18 mouse cellular contexts compared by ENCODE assay signal in the genomic region with DNA sequence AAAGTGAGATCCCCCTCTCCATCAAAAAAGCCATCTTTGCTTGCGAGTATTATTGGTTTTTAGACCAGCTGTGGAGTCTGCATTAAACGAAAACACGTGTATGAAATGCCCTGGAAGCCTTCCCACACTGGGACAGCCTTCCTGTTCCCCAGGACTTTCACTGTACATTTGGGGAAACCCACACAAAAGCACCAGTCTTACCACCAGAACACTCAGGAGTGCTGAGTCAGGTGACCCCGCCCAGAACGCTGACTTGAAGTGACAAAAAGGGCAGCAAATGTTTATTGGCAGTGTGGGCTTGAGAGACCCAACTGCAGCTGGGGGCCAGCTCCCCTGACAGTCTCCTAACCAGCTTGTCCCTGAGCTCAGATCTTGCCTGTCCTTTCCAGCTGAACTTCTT. TPM values are rescaled to one million over a fixed set of nuclear protein-coding genes. Genes with fewer than 3 reads are reported as not detected.
A peak's percentile ranks its signal among the peaks of the same experiment; 100 is the strongest.
DNase-seq lines count a peak whose midpoint lies in the region; ATAC-seq and TF ChIP-seq lines count a peak whose summit lies in the region.
"Had no signal": no experiment of that assay in that cellular context is flagged by ENCODE, and none has a peak within 500 bp of the region (broad histone marks: within the 10 kb centered on the region; RNA-seq: fewer than 3 reads in every experiment).

No protein-coding gene starts in this region.

- no peak overlapping the region for H3K4me3 ChIP-seq in lung, embryonic 14.5 days (ENCODE audit: low read depth, low read length)
- H3K4me3 ChIP-seq in liver, embryonic 14.5 days (ENCODE audit: insufficient read depth in 1 of 2, low read depth in 2 of 2, low read length in 2 of 2) = no peak overlapping the region
- H3K4me3 ChIP-seq in intestine, embryonic 15.5 days (replicated peaks) = no peak overlapping the region
- H3K4me3 ChIP-seq: heart, embryonic 15.5 days; layer of hippocampus, adult 2 months; lung, embryonic 15.5 days; myocyte had no signal

- no peaks in the 10 kb centered on the region for H3K36me3 ChIP-seq in lung, embryonic 14.5 days (ENCODE audit: insufficient read depth)
- H3K36me3 ChIP-seq in liver, embryonic 14.5 days (replicated peaks; ENCODE audit: control insufficient read depth, insufficient read depth, low read depth) = no peaks in the 10 kb centered on the region
- no peaks in the 10 kb centered on the region for H3K36me3 ChIP-seq in intestine, embryonic 15.5 days
- H3K36me3 ChIP-seq: heart, embryonic 15.5 days; lung, embryonic 15.5 days had no signal

- no peak for TF ChIP-seq EP300 in liver, embryonic 14.5 days (IDR thresholded peaks at IDR 0.05; ENCODE audit: low read depth)

- H3K27ac ChIP-seq in lung, embryonic 14.5 days (ENCODE audit: low read depth) = no peak overlapping the region
- no peak overlapping the region for H3K27ac ChIP-seq in liver, embryonic 14.5 days
- H3K27ac ChIP-seq in intestine, embryonic 15.5 days = no peak overlapping the region
- H3K27ac ChIP-seq: heart, embryonic 15.5 days; hindbrain, embryonic 14.5 days; layer of hippocampus, adult 2 months; lung, embryonic 15.5 days had no signal

- H3K27me3 ChIP-seq in lung, embryonic 14.5 days (ENCODE audit: insufficient read depth, low read length) = no peaks in the 10 kb centered on the region
- no peaks in the 10 kb centered on the region for H3K27me3 ChIP-seq in liver, embryonic 14.5 days (ENCODE audit: control insufficient read depth, insufficient read depth, low read length)
- no peaks in the 10 kb centered on the region for H3K27me3 ChIP-seq in intestine, embryonic 15.5 days (replicated peaks)
- H3K27me3 ChIP-seq: heart, embryonic 15.5 days; lung, embryonic 15.5 days had no signal

- H3K4me1 ChIP-seq in lung, embryonic 14.5 days (ENCODE audit: insufficient read depth) = no peaks in the 10 kb centered on the region
- peaks cover 0 to 8% of the 10 kb centered on the region in 2 experiments; a peak in 2 of 4 replicates for H3K4me1 ChIP-seq in liver, embryonic 14.5 days (replicated peaks; ENCODE audit: control insufficient read depth in 2 of 2, insufficient read depth in 2 of 2, low read length in 1 of 2)
- H3K4me1 ChIP-seq in intestine, embryonic 15.5 days (replicated peaks) = no peaks in the 10 kb centered on the region; the same call in 1 of the 2 replicates

- TF ChIP-seq CTCF in lung, embryonic 14.5 days (IDR thresholded peaks at IDR 0.05; ENCODE audit: low read depth) = no peak
- TF ChIP-seq CTCF in liver, embryonic 14.5 days (IDR thresholded peaks at IDR 0.05; ENCODE audit: low read depth) = no peak

- WGBS in lung, embryonic 14.5 days = 42% methylated on average over 5 of the region's 5 CpGs
- 30% methylated on average over 5 of the region's 5 CpGs for WGBS in liver, embryonic 14.5 days (ENCODE audit: insufficient replicate concordance)
- WGBS in intestine, embryonic 15.5 days = 50% methylated on average over 5 of the region's 5 CpGs

- H3K9ac ChIP-seq in lung, embryonic 14.5 days = no peak overlapping the region
- H3K9ac ChIP-seq in liver, embryonic 14.5 days (replicated peaks) = no peak overlapping the region
- no peak overlapping the region for H3K9ac ChIP-seq in intestine, embryonic 15.5 days
- H3K9ac ChIP-seq: heart, embryonic 15.5 days; hindbrain, embryonic 14.5 days; lung, embryonic 15.5 days had no signal

- no peak overlapping the region for H3K4me2 ChIP-seq in lung, embryonic 14.5 days
- H3K4me2 ChIP-seq in liver, embryonic 14.5 days (ENCODE audit: low read depth) = no peak overlapping the region
- no peak overlapping the region for H3K4me2 ChIP-seq in intestine, embryonic 15.5 days (replicated peaks)
- H3K4me2 ChIP-seq: heart, embryonic 15.5 days; hindbrain, embryonic 14.5 days; lung, embryonic 15.5 days had no signal

- peak; percentile 7 for DNase-seq in lung, embryonic 14.5 days
- no peak for DNase-seq in lung, postnatal 25 days (ENCODE audit: low spot score)
- peak; percentile 43 for DNase-seq in ZHBTc4 (ENCODE audit: low read depth, low spot score)
- peak in 2 of 3 experiments; percentile 20 to 22 for DNase-seq in liver, embryonic 14.5 days (ENCODE audit: low read depth in 3 of 3, low spot score in 3 of 3)
- no peak for DNase-seq in right cerebral cortex, adult 2 months (ENCODE audit: low spot score in 2 of 2)
- no peak for DNase-seq in cerebellum, postnatal 25 days
- DNase-seq: adrenal gland, adult 2 months; cerebellum, postnatal 14 days; gastrocnemius, postnatal 36 days; thymus, adult 2 months had no signal

- H3K9me3 ChIP-seq in lung, embryonic 14.5 days (ENCODE audit: low read depth, low read length) = no peaks in the 10 kb centered on the region
- no peaks in the 10 kb centered on the region for H3K9me3 ChIP-seq in liver, embryonic 14.5 days (ENCODE audit: control insufficient read depth, low read length)
- H3K9me3 ChIP-seq in intestine, embryonic 15.5 days = no peaks in the 10 kb centered on the region
- H3K9me3 ChIP-seq: heart, embryonic 15.5 days; lung, embryonic 15.5 days had no signal

- no peak for ATAC-seq in lung, embryonic 14.5 days (ENCODE audit: insufficient read depth)
- ATAC-seq in granulocyte monocyte progenitor cell, adult 5-6 weeks (replicated peaks; ENCODE audit: poor library complexity, severe bottlenecking) = peak; percentile 32
- ATAC-seq in liver, embryonic 14.5 days (ENCODE audit: insufficient read depth) = no peak
- ATAC-seq in intestine, embryonic 15.5 days = no peak
- ATAC-seq: Patski had no signal

RNA-seq across cellular contexts. Expression of a gene that starts 0.9 kb away (rescaled TPM):
- polyA plus RNA-seq in lung, embryonic 14.5 days (2014; fragmentation: Nextera tagmentation; extraction: Ambion mirVana) = 483 and 491 TPM in 2 replicates
- total RNA-seq in granulocyte monocyte progenitor cell, adult 5-6 weeks (2014; fragmentation: Nextera tagmentation) = 58.3 and 66.0 TPM in 2 replicates
- total RNA-seq in granulocyte monocyte progenitor cell, adult 5-6 weeks (2017) = 28.0 and 50.9 TPM in 2 replicates
- polyA plus RNA-seq in liver, embryonic 14.5 days (2012; rRNA removed) = 14.2 and 15.3 TPM in 2 replicates
- 22.4 and 28.7 TPM in 2 replicates for polyA plus RNA-seq in liver, embryonic 14.5 days (2014; fragmentation: Nextera tagmentation; extraction: Ambion mirVana)
- polyA plus RNA-seq in intestine, embryonic 15.5 days (2015; fragmentation: Nextera tagmentation; extraction: Ambion mirVana) = 404 and 411 TPM in 2 replicates

Comparison
In these comparisons a context has a peak if more than half of its experiments do, and no peak if none do; other contexts are left out.
1. DNase-seq: peak in lung, embryonic 14.5 days (single experiment), ZHBTc4 (single experiment) and liver, embryonic 14.5 days (2 of 3); none in lung, postnatal 25 days (single experiment), right cerebral cortex, adult 2 months (0 of 2) and cerebellum, postnatal 25 days (0 of 2).
2. RNA of a gene that starts 0.9 kb away (polyA plus RNA-seq): 483 to 491 TPM in lung, embryonic 14.5 days and 404 to 411 TPM in intestine, embryonic 15.5 days; 14.2 to 28.7 TPM in liver, embryonic 14.5 days; every median in the first group is over 10 times any median in the second.